Comparison of ENCODE assay signal across 12 mouse cellular contexts in the genomic region with DNA sequence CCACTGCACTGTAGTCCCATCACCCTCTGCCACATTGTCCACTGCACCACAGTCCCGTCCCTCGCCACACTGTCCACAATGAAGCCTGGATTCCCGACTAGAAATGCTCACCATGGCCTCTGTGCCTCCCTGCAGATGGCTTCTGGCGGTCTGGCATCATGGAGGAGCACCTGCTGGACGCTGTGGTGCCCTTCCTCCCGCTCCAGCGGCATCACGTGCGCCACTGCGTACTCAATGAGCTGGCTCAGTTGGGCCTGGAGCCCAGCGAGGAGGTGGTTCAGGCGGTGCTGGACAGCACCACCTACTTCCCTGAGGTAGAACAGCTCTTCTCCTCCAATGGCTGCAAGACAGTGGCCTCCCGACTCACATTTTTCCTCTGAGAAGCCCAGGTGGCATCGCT. TPM values are rescaled to one million over a fixed set of nuclear protein-coding genes. Genes with fewer than 3 reads are reported as not detected.
"Had no signal": no experiment of that assay in that cellular context is flagged by ENCODE, and none has a peak within 500 bp of the region (broad histone marks: within the 10 kb centered on the region; RNA-seq: fewer than 3 reads in every experiment).

No protein-coding gene starts in this region.

- DNase-seq: kidney, adult 2 months; kidney, postnatal 14 days; lung, embryonic 14.5 days; lung, postnatal 10 days; lung, postnatal 4 days; retina, postnatal 1 day; right cerebral cortex, postnatal 4 days; spleen, adult 18-20 months; thymus, adult 18-20 months; thymus, postnatal 14 days had no signal

RNA-seq across cellular contexts. Expression of a gene that starts 20.5 kb away (rescaled TPM):
- total RNA-seq: liver, adult 2 months; megakaryocyte-erythroid progenitor cell, adult 5-6 weeks had no signal

RNA-seq across cellular contexts. Expression of a gene that starts 22.9 kb away (rescaled TPM):
- total RNA-seq: liver, adult 2 months; megakaryocyte-erythroid progenitor cell, adult 5-6 weeks had no signal
